Mouse (Mus musculus) forelimb bud, embryonic 11.5 days (tissue): ENCODE results near the gene Zfp982.
"Not testable (repeated sequence)": the region's sequence is repeated elsewhere in the genome, so short reads cannot be mapped to it uniquely, and the experiment has no call there.

Source experiments
- DNase-seq: peaks from one replicate; pipeline ENCODE4 v3.0.0-alpha.2; 2012; ENCODE audit warnings: low read depth, low spot score

The Zfp982 gene

GRCm38 (mm10) chr4:147559096-147559495 is 66.9 kb downstream of the Zfp982 start:
- not testable (repeated sequence) for DNase-seq
